Mouse (Mus musculus) CH12.LX (cell line): ENCODE data around the gene Ascl5. TPM values are rescaled to one million over a fixed set of nuclear protein-coding genes. Genes with fewer than 3 reads are reported as not detected.

Experiments used
- DNase-seq: peaks from one replicate; pipeline ENCODE4 v3.0.0-alpha.2; 2013; ENCODE audit errors: extremely low read depth
- H3K27ac ChIP-seq: 2 replicates; pipeline ENCODE4 v1.5.1; 2012; ENCODE audit warnings: low read depth, mild to moderate bottlenecking, control low read depth, moderate library complexity; ENCODE audit not compliant: insufficient read depth
- H3K27me3 ChIP-seq: replicated peaks from 2 replicates; pipeline ENCODE3; 2012; ENCODE audit warnings: inconsistent platforms
- H3K36me3 ChIP-seq, 2 experiments: replicated peaks in 1 of 2; 2 replicates each; pipeline versions ENCODE3 to v1.6.1; 2012; ENCODE audit warnings: inconsistent platforms in 1 of 2, low read length in 1 of 2, mild to moderate bottlenecking in 1 of 2, mixed read lengths in 1 of 2, moderate library complexity in 1 of 2; ENCODE audit not compliant: control insufficient read depth in 1 of 2, insufficient read depth in 1 of 2
- H3K4me1 ChIP-seq, 2 experiments: 2 replicates each; pipeline ENCODE4 v1.6.1; 2012; ENCODE audit warnings: inconsistent platforms in 1 of 2, moderate library complexity in 1 of 2; ENCODE audit not compliant: insufficient read depth in 2 of 2, control insufficient read depth in 1 of 2
- H3K4me2 ChIP-seq: 2 replicates; pipeline ENCODE4 v1.6.1; 2012; ENCODE audit warnings: low read depth, mild to moderate bottlenecking, control low read depth; ENCODE audit not compliant: poor library complexity, insufficient read depth, severe bottlenecking
- H3K4me3 ChIP-seq, 3 experiments: fragments of 150-350 bp in 1 of 3; sonication (generic) in 1 of 3; replicated peaks in 1 of 3; 2 replicates each; pipeline versions ENCODE3 to v1.5.1; 2011 to 2012; ENCODE audit warnings: low read depth in 2 of 3, low read length in 2 of 3, mild to moderate bottlenecking in 2 of 3, moderate library complexity in 2 of 3, control low read depth in 1 of 3, improper control_type of control experiment in 1 of 3, inconsistent platforms in 1 of 3, mixed read lengths in 1 of 3; ENCODE audit not compliant: poor library complexity in 1 of 3
- H3K79me2 ChIP-seq: replicated peaks from 2 replicates; pipeline ENCODE4 v1.6.1; 2012; ENCODE audit warnings: mild to moderate bottlenecking, moderate library complexity; ENCODE audit not compliant: control insufficient read depth, poor library complexity, insufficient read depth, severe bottlenecking; ENCODE audit errors: extremely low read depth
- H3K9ac ChIP-seq: 2 replicates; pipeline ENCODE4 v1.6.1; 2012; ENCODE audit warnings: low read depth, mild to moderate bottlenecking, control low read depth, moderate library complexity; ENCODE audit not compliant: insufficient read depth
- H3K9me3 ChIP-seq: replicated peaks from 2 replicates; pipeline ENCODE3; 2012; ENCODE audit warnings: low read length, inconsistent platforms, mixed read lengths
- CHD1 ChIP-seq: IDR thresholded peaks from 2 replicates; pipeline ENCODE4 v1.6.1; 2012; ENCODE audit warnings: low read depth, low read length, improper control_type of control experiment, inconsistent platforms
- CTCF ChIP-seq, 2 experiments: IDR thresholded peaks in 1 of 2; conservative IDR thresholded peaks in 1 of 2; 2 replicates each; pipeline ENCODE4 v1.5.1; 2011 to 2012; ENCODE audit warnings: low read depth in 2 of 2, low read length in 2 of 2, improper control_type of control experiment in 1 of 2, inconsistent platforms in 1 of 2, mild to moderate bottlenecking in 1 of 2, moderate library complexity in 1 of 2
- ELF1 ChIP-seq: IDR thresholded peaks from 2 replicates; pipeline ENCODE4 v1.6.1; 2014; ENCODE audit warnings: low read depth, mild to moderate bottlenecking, inconsistent platforms, low read length, improper control_type of control experiment
- HCFC1 ChIP-seq: IDR thresholded peaks from 2 replicates; pipeline ENCODE4 v1.6.1; 2012; ENCODE audit warnings: low read depth, mild to moderate bottlenecking, inconsistent platforms, low read length, improper control_type of control experiment
- JUN ChIP-seq: IDR thresholded peaks from 2 replicates; pipeline ENCODE4 v1.6.1; 2011; ENCODE audit warnings: low read depth, mild to moderate bottlenecking, low read length, improper control_type of control experiment, moderate library complexity; ENCODE audit not compliant: insufficient read depth
- JUND ChIP-seq: conservative IDR thresholded peaks from 2 replicates; pipeline ENCODE4 v1.6.1; 2011; ENCODE audit warnings: low read depth, low read length, improper control_type of control experiment
- MAX ChIP-seq: IDR thresholded peaks from 2 replicates; pipeline ENCODE4 v1.6.1; 2011; ENCODE audit warnings: low read length, improper control_type of control experiment
- NELFE ChIP-seq: IDR thresholded peaks from 2 replicates; pipeline ENCODE4 v1.6.1; 2011; ENCODE audit warnings: low read depth, low read length, improper control_type of control experiment
- NRF1 ChIP-seq: IDR thresholded peaks from 2 replicates; pipeline ENCODE4 v1.6.1; 2014; ENCODE audit warnings: low read depth, mild to moderate bottlenecking, inconsistent platforms, low read length, improper control_type of control experiment, moderate library complexity
- RAD21 ChIP-seq: IDR thresholded peaks from 2 replicates; pipeline ENCODE4 v1.6.1; 2011; ENCODE audit warnings: low read depth, mild to moderate bottlenecking, low read length, improper control_type of control experiment, moderate library complexity
- SMC3 ChIP-seq: IDR thresholded peaks from 2 replicates; pipeline ENCODE4 v1.6.1; 2011; ENCODE audit warnings: low read depth, low read length, improper control_type of control experiment
- TBP ChIP-seq: conservative IDR thresholded peaks from 2 replicates; pipeline ENCODE4 v1.6.1; 2011; ENCODE audit warnings: low read depth, low read length, improper control_type of control experiment
- ZC3H11A ChIP-seq: IDR thresholded peaks from 2 replicates; pipeline ENCODE4 v1.6.1; 2012; ENCODE audit warnings: low read depth, mild to moderate bottlenecking, inconsistent platforms, low read length, improper control_type of control experiment
- dilution Hi-C: fragments of 300-500 bp; cut with MboI; formaldehyde crosslinking; loops from 2 replicates; pipeline ENCODE4 v1.14.3; 2020; ENCODE audit warnings: low sequenced_read_pairs; ENCODE audit not compliant: extremely low pct_unique_long_range_greater_than_20kb, extremely low pct_ligation_motif_present
- in situ Hi-C: fragments of 300-500 bp; cut with MboI; formaldehyde crosslinking; loops from 3 replicates; pipeline ENCODE4 v1.14.3; 2019; ENCODE audit warnings: low sequenced_read_pairs, low pct_ligation_motif_present, low pct_unique_long_range_greater_than_20kb, mixed read lengths
- polyA plus RNA-seq: library from polyadenylated mRNA; unstranded; fragments of >175 nt; gene quantifications from 2 replicates; pipeline ENCODE4 v1.2.1, GENCODE M21; 2012; ENCODE audit warnings: low read depth; ENCODE audit not compliant: insufficient read length
- total RNA-seq, 2 experiments: library from RNA; depleted of rRNA; stranded (reverse); fragments of 300-350 nt in 1 of 2; fragments of >200 nt in 1 of 2; gene quantifications; 2 replicates each; pipeline ENCODE4 v1.2.3; 2012 to 2014

Ascl5 gene
- total and polyA plus RNA-seq, 3 experiments: not detected

- H3K4me2 ChIP-seq: no peak overlapping the region
- H3K9ac ChIP-seq: no peak overlapping the region
- no peak overlapping the region for H3K4me3 ChIP-seq
Observed at GRCm38 (mm10) chr1:136051013-136051315, 360 bp downstream of the Ascl5 start.

GRCm38 (mm10) chr1:136051465-136051864, 861 bp downstream of the Ascl5 start:
- peak in 1 of 2 experiments; percentile 61; a peak in 2 of 4 replicates for TF ChIP-seq CTCF (conservative IDR thresholded peaks at IDR 0.05 in 1 of 2, IDR thresholded peaks at IDR 0.05 in 1 of 2; ENCODE audit: low read depth in 2 of 2, low read length in 2 of 2)
- peak; percentile 53 for TF ChIP-seq RAD21
- no peak for TF ChIP-seq JUND
- no peak for TF ChIP-seq NRF1
- TF ChIP-seq SMC3: peak; percentile 55
- TF ChIP-seq TBP: no peak
- no peak for TF ChIP-seq ZC3H11A
- TF ChIP-seq CHD1: no peak
- TF ChIP-seq, all 38 proteins: peak for 3
- no peak overlapping the region for H3K4me2 ChIP-seq
- H3K9me3 ChIP-seq: no peaks in the 10 kb centered on the region
- DNase-seq: peak; percentile 20
- no peak overlapping the region for H3K4me3 ChIP-seq
- no peak overlapping the region for H3K27ac ChIP-seq
- H3K4me1 ChIP-seq: no peaks in the 10 kb centered on the region
- in situ Hi-C loops (no loop called here), dilution Hi-C loops (no loop called here)
- no peaks in the 10 kb centered on the region for H3K36me3 ChIP-seq
- H3K27me3 ChIP-seq: peaks cover 51% of the 10 kb centered on the region
- H3K9ac ChIP-seq: no peak overlapping the region
- no peaks in the 10 kb centered on the region for H3K79me2 ChIP-seq

More at GRCm38 (mm10) chr1:136051013-136051315, 360 bp downstream of the Ascl5 start:
- Histone ChIP-seq H3K4me1 (no peaks in the 10 kb centered on the region), H3K9me3 (no peaks in the 10 kb centered on the region), H3K36me3 (no peaks in the 10 kb centered on the region), H3K27ac (no peak overlapping the region), H3K27me3 (peaks cover 52% of the 10 kb centered on the region), H3K79me2 (no peaks in the 10 kb centered on the region)
- in situ Hi-C loops (no loop called here), dilution Hi-C loops (no loop called here)
- TF ChIP-seq RAD21: no peak
- no peak for TF ChIP-seq CTCF (conservative IDR thresholded peaks at IDR 0.05 in 1 of 2, IDR thresholded peaks at IDR 0.05 in 1 of 2; ENCODE audit: low read depth in 2 of 2, low read length in 2 of 2)
- TF ChIP-seq ELF1: no peak
- no peak for TF ChIP-seq HCFC1
- DNase-seq: no peak

GRCm38 (mm10) chr1:136052547-136052946, 1.9 kb downstream of the Ascl5 start, which contains the start of gene Cacna1s:
Cacna1s (plus strand) TSS chr1:136052750.
- Histone ChIP-seq H3K4me3 (no peak within 1 kb of the TSS), H3K27me3 (peaks cover 52% of the 10 kb centered on the region)

More at GRCm38 (mm10) chr1:136052547-136052946, 1.9 kb downstream of the Ascl5 start, which contains the start of gene Cacna1s:
- DNase-seq: no peak
- no peak for TF ChIP-seq NELFE
- no peak for TF ChIP-seq MAX
- no peak for TF ChIP-seq TBP
- no peak for TF ChIP-seq JUN
- TF ChIP-seq, all 38 proteins: peak for 0
- Histone ChIP-seq H3K79me2 (no peaks in the 10 kb centered on the region), H3K36me3 (no peaks in the 10 kb centered on the region), H3K9ac (no peak within 1 kb of the TSS), H3K27ac (no peak within 1 kb of the TSS), H3K4me2 (no peak within 1 kb of the TSS), H3K4me1 (no peaks in the 10 kb centered on the region), H3K9me3 (no peaks in the 10 kb centered on the region)
- in situ Hi-C loops: no loop called here
- dilution Hi-C loops: no loop called here
